Mouse (Mus musculus) heart, adult 2 months (tissue): Measurements from ENCODE around the gene Evpl.

ENCODE experiments used
- CTCF ChIP-seq: fragments of 200-600 bp; IDR thresholded peaks from 2 replicates; pipeline ENCODE4 v1.8.1; 2022; ENCODE audit warnings: antibody characterized with exemption, mild to moderate bottlenecking, moderate library complexity
- POLR2A ChIP-seq: fragments of 200-500 bp; IDR thresholded peaks from 2 replicates; pipeline ENCODE4 v1.6.1; 2011; ENCODE audit warnings: mild to moderate bottlenecking, low read depth, low read length, control low read depth; ENCODE audit not compliant: insufficient read depth

DNA sequence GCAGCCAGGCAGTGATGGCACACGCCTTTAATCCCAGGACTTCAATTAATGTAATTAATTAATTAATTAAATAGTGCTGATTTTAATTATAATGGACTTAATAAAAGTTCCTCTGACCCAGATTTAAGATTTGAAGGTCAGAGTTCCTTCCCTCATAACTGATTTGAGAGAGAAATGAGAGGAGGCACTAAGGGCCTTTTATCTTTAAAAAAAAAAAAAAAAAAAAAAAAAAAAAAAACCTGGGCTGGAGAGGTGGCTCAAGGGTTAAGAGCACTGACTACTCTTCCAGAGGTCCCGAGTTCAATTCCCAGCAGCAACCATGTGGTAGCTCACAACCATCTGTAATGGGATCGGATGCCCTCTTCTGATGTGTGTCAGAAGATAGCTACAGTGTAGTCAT is 29.2 kb downstream of the Evpl start:
- TF ChIP-seq CTCF (no peak), POLR2A (no peak)
